Mouse (Mus musculus): ENCODE data around the gene Myo18a.

DNA sequence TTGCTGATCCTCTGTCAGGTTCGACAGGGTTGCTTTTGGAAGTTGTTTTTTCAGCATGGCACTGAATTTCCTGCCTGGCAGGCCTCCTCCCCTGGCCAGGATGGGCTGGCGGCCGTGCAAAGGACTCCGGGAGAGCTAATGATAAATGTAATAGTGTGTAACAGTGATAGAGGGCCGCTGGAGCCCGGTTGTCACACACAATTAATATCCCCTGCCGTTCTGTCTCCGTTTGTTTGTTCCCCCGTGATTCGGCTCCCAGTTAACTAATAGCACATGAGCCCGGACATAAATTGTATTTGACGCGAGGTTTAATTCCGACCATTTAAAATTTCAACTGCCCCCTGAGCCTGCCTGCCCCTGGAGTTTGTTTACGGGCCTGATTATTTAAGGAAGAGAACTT lies 92.3 kb downstream of the Myo18a start:
- TF ChIP-seq POLR2A (IDR thresholded peaks at IDR 0.05; ENCODE audit: control insufficient read depth, low read depth, low read length) (no peak), CTCF (IDR thresholded peaks at IDR 0.05; ENCODE audit: control insufficient read depth, insufficient read depth, insufficient replicate concordance, low read depth, low read length) (no peak)

All from testis, adult 2 months (tissue).